Mouse (Mus musculus) C2C12 (cell line): ENCODE results near the gene Spire2. TPM values are rescaled to one million over a fixed set of nuclear protein-coding genes. Genes with fewer than 3 reads are reported as not detected.

Source experiments
- H3K27me3 ChIP-seq: one replicate; pipeline ENCODE4 v1.6.1; 2011; ENCODE audit not compliant: control insufficient read depth, insufficient read depth, insufficient read length
- H3K36me3 ChIP-seq: one replicate; pipeline ENCODE4 v1.6.1; 2011; ENCODE audit not compliant: control insufficient read depth, insufficient read depth
- H3K4me3 ChIP-seq: one replicate; pipeline ENCODE4 v1.5.1; 2011; ENCODE audit warnings: mild to moderate bottlenecking, control low read depth; ENCODE audit not compliant: poor library complexity, insufficient read depth, severe bottlenecking
- H3K79me2 ChIP-seq: one replicate; pipeline ENCODE4 v1.6.1; 2011; ENCODE audit not compliant: control insufficient read depth, insufficient read depth
- H3K79me3 ChIP-seq: one replicate; pipeline ENCODE4 v1.6.1; 2011; ENCODE audit warnings: low read depth, control low read depth
- H3ac ChIP-seq: one replicate; pipeline ENCODE3; 2011; ENCODE audit warnings: low read depth; ENCODE audit not compliant: control insufficient read depth, insufficient read length
- CEBPB ChIP-seq: IDR thresholded peaks from one replicate; pipeline ENCODE4 v1.6.1; 2011; ENCODE audit warnings: low read depth, mild to moderate bottlenecking, control low read depth, moderate library complexity
- CTCF ChIP-seq: IDR thresholded peaks from one replicate; pipeline ENCODE4 v1.5.1; 2011; ENCODE audit not compliant: control insufficient read depth, insufficient read depth, insufficient read length
- FOSL1 ChIP-seq: IDR thresholded peaks from one replicate; pipeline ENCODE4 v1.8.0; 2011; ENCODE audit warnings: mild to moderate bottlenecking, low read length; ENCODE audit not compliant: poor library complexity, insufficient read depth, severe bottlenecking
- MAX ChIP-seq: IDR thresholded peaks from one replicate; pipeline ENCODE4 v1.6.1; 2011; ENCODE audit warnings: mild to moderate bottlenecking, control low read depth
- MYOD1 ChIP-seq: IDR thresholded peaks from one replicate; pipeline ENCODE4 v1.6.1; 2011; ENCODE audit warnings: low read depth; ENCODE audit not compliant: control insufficient read depth, insufficient read length
- MYOG ChIP-seq: IDR thresholded peaks from one replicate; pipeline ENCODE4 v1.6.1; 2011; ENCODE audit not compliant: control insufficient read depth, insufficient read length; ENCODE audit errors: extremely low read depth
- USF1 ChIP-seq: IDR thresholded peaks from one replicate; pipeline ENCODE4 v1.6.1; 2011; ENCODE audit warnings: low read depth, mild to moderate bottlenecking, control low read depth, moderate library complexity
- polyA plus RNA-seq: library from polyadenylated mRNA; unstranded; fragments of >200 nt; fragmentation: generic; extraction: Trizol; gene quantifications from one replicate; pipeline ENCODE4 v1.2.1, GENCODE M21; 2012; ENCODE audit warnings: missing spikeins

Spire2 gene
- polyA plus RNA-seq, 1 experiment, result 5.1 TPM

DNA sequence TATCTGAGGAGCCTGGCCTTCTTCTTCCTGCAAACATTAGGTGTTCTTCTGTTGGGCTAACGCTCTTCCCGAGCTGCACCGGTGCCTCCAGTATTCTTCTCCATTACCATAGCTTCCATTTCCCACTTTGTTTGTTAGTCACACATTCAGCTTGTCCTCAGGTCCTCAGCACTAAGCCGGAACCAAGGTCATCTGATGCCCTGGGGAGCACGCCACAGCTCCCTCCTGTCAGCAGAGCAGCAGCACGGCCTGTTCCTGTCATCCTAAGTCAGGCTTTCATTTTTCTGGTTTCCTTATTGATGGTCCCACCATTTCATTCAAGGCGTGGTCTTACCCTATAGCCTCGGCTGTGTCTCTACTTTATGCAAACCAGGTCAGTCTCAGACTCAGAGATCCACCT lies 55.3 kb downstream of the Spire2 start:
- Histone ChIP-seq H3K27me3 (no peaks in the 10 kb centered on the region), H3K79me2 (no peaks in the 10 kb centered on the region), H3K4me3 (no peak overlapping the region), H3K79me3 (no peaks in the 10 kb centered on the region), H3K36me3 (peaks cover 95% of the 10 kb centered on the region), H3ac (no peak overlapping the region)
- no peak for TF ChIP-seq USF1
- no peak for TF ChIP-seq MYOG
- TF ChIP-seq MYOD1, result no peak
- no peak for TF ChIP-seq CTCF
- TF ChIP-seq MAX, result no peak
- TF ChIP-seq FOSL1, result no peak
- TF ChIP-seq CEBPB, result no peak

DNA sequence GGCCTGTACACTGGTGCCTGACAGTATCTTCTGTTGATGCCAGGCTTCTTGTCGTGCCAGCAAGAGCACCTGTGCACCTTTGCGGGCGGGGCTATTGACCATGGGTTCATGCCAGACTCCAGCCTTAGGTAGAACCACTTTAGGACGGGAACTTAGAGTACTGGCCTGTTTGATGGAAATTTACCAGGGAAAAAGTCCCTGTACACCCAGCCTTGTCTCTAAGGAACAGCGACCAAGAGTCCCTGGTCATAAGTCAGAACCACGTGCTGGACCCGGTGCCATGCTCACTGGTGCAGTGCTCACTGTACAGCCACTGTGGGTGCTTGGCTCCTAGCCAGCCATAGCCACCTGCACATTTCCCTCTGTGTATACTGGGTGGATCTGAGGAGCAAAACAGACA lies 56.5 kb downstream of the Spire2 start:
- H3K36me3 ChIP-seq, result peaks cover 96% of the 10 kb centered on the region

DNA sequence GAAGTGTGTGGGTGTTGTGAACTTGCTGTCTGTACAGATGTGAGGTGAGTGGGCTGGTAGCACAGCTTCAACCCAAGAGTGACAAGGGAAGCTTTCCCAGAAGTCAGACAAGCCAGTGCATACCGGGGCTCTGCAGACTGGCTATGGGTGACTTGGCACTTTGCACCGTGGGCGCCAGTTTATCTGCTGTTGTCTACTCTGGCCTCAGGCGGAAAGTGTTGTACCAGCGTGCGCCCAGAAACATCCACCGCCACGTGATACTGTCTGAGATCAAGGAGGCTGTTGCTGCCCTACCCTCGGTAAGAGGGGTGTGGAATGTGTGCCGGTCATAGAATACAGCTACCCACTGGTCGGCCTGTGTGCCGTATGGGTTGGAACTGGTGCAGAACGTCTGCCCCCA lies 65.8 kb downstream of the Spire2 start:
- TF ChIP-seq FOSL1 (no peak), MYOD1 (no peak)
- H3ac ChIP-seq, result no peak overlapping the region

More for the DNA sequence above, 56.5 kb downstream of the Spire2 start:
- Histone ChIP-seq H3ac (no peak overlapping the region), H3K79me2 (no peaks in the 10 kb centered on the region), H3K4me3 (no peak overlapping the region), H3K79me3 (no peaks in the 10 kb centered on the region), H3K27me3 (no peaks in the 10 kb centered on the region)
- no peak for TF ChIP-seq USF1
- no peak for TF ChIP-seq MYOG
- TF ChIP-seq MYOD1, result no peak
- TF ChIP-seq CTCF, result no peak

DNA sequence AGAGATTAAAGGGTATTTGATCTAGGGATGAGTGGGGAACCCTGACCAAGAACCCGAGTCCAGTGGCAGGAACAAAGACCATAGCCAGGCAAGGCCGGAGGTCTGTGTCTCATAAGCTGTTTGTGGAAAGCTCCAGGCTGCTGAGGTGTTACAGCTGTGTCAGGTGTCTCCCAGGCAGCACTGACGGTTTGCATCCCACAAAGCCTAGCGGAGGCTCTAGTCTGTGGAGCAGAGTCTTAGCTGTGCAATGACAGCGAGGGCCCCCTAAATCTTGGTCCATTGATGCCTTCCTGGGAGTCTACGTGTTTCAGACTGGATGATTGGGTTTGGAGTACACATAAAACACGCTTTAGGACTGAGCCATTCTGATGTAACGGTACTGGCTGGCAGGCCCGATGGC lies 69.4 kb downstream of the Spire2 start:
- peaks cover 55% of the 10 kb centered on the region for H3K36me3 ChIP-seq
- no peaks in the 10 kb centered on the region for H3K79me3 ChIP-seq
- H3K27me3 ChIP-seq, result no peaks in the 10 kb centered on the region
- TF ChIP-seq FOSL1 (no peak), MAX (no peak), USF1 (no peak), MYOG (no peak), MYOD1 (no peak), CTCF (no peak), CEBPB (no peak)
- H3ac ChIP-seq, result no peak overlapping the region
- H3K4me3 ChIP-seq, result no peak overlapping the region
- no peaks in the 10 kb centered on the region for H3K79me2 ChIP-seq

More for the DNA sequence above, 65.8 kb downstream of the Spire2 start:
- H3K4me3 ChIP-seq, result no peak overlapping the region
- H3K27me3 ChIP-seq, result no peaks in the 10 kb centered on the region
- no peaks in the 10 kb centered on the region for H3K79me2 ChIP-seq
- H3K36me3 ChIP-seq, result peaks cover 81% of the 10 kb centered on the region
- H3K79me3 ChIP-seq, result no peaks in the 10 kb centered on the region

DNA sequence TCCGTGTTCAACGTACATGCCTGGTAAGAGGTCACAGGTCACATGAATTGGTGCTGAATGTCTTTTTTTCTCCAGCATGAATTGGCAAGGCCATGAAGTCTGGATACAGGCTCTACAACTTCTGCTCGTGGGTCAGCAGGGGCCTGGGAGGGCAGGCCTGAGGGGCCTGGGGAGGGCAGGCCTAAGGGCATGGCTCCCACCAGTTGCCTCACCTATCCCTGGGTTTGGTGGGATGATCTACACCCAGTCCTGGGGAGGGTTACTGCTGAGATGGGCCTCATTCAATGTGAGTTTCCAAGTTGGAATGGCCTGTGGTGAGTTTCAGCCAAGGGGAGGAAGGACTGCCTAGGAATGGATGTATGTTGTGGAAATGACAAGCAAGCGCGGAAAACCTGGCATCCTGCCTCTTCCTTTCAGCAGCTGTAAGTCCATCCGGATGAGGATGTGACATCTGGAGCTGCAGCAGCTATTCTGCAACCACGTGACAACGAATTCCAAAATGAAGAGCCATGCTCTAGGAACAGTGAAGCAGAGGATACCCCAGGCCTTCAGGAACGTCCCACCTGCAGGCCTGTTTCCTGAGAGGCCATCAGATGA lies 70.3 kb downstream of the Spire2 start:
- no peaks in the 10 kb centered on the region for H3K27me3 ChIP-seq
- no peaks in the 10 kb centered on the region for H3K79me3 ChIP-seq
- H3K79me2 ChIP-seq, result no peaks in the 10 kb centered on the region
- TF ChIP-seq CTCF, result no peak
- TF ChIP-seq USF1, result no peak
- TF ChIP-seq FOSL1, result no peak
- no peak for TF ChIP-seq MYOG
- TF ChIP-seq CEBPB, result no peak
- TF ChIP-seq MAX, result no peak
- no peak for TF ChIP-seq MYOD1
- no peak overlapping the region for H3K4me3 ChIP-seq
- no peak overlapping the region for H3ac ChIP-seq
- peaks cover 47% of the 10 kb centered on the region for H3K36me3 ChIP-seq

DNA sequence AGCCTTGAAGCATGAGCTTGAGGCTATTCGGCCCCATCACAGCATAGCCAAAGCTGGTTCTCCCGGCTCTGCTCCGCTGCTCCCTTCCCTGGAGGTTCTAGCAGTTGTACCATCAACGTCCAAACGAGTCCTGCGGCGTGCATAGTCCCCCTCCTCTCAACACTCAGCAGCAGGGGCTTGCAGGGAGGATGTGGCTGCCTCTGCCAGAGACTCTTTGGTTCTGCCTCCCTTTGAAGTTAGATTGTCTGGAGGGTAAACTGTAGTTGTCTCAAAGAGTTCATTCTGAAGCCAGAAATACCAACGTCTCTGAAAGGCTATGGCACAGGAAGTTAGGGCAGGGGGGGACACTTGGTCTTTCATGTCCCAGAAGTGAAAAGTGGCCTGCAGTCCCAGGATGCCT lies 72.0 kb downstream of the Spire2 start:
- no peaks in the 10 kb centered on the region for H3K79me3 ChIP-seq
- no peak for TF ChIP-seq CTCF
- no peak for TF ChIP-seq MYOG
- no peak for TF ChIP-seq FOSL1
- no peak for TF ChIP-seq CEBPB
- no peak for TF ChIP-seq MYOD1
- no peak for TF ChIP-seq USF1
- no peak for TF ChIP-seq MAX

More for the DNA sequence above, 72.0 kb downstream of the Spire2 start:
- Histone ChIP-seq H3K27me3 (no peaks in the 10 kb centered on the region), H3K79me2 (no peaks in the 10 kb centered on the region), H3ac (no peak overlapping the region), H3K4me3 (no peak overlapping the region), H3K36me3 (peaks cover 30% of the 10 kb centered on the region)
